Mouse (Mus musculus) midbrain, embryonic 15.5 days (tissue): Measurements from ENCODE around the gene Sh3gl1. TPM values are rescaled to one million over a fixed set of nuclear protein-coding genes. Genes with fewer than 3 reads are reported as not detected.
A peak's percentile ranks its signal among the peaks of the same experiment; 100 is the strongest.

Source experiments
- ATAC-seq: fragments of 200-750 bp; cut with Nextera tagmentation; replicated peaks from 2 replicates; pipeline ENCODE4 v1.8.0; 2017; ENCODE audit warnings: moderate TSS enrichment
- H3K27ac ChIP-seq: fragments of 300-500 bp; sonication (generic); 2 replicates; pipeline ENCODE4 v1.5.1; 2015; ENCODE audit warnings: mild to moderate bottlenecking, inconsistent platforms
- H3K27me3 ChIP-seq: fragments of 300-500 bp; sonication (generic); replicated peaks from 2 replicates; pipeline ENCODE4 v1.6.1; 2015; ENCODE audit warnings: inconsistent platforms
- H3K36me3 ChIP-seq: fragments of 300-500 bp; sonication (generic); replicated peaks from 2 replicates; pipeline ENCODE4 v1.6.1; 2015; ENCODE audit warnings: inconsistent platforms
- H3K4me1 ChIP-seq: fragments of 300-500 bp; sonication (generic); 2 replicates; pipeline ENCODE4 v1.6.1; 2015; ENCODE audit warnings: inconsistent platforms
- H3K4me2 ChIP-seq: fragments of 300-500 bp; sonication (generic); 2 replicates; pipeline ENCODE4 v1.6.1; 2015; ENCODE audit warnings: inconsistent platforms, mild to moderate bottlenecking, moderate library complexity
- H3K4me3 ChIP-seq: fragments of 300-500 bp; sonication (generic); 2 replicates; pipeline ENCODE4 v1.5.1; 2015; ENCODE audit warnings: mild to moderate bottlenecking, inconsistent platforms
- H3K9ac ChIP-seq: fragments of 300-500 bp; sonication (generic); 2 replicates; pipeline ENCODE4 v1.6.1; 2015; ENCODE audit warnings: mild to moderate bottlenecking, inconsistent platforms
- H3K9me3 ChIP-seq: fragments of 300-500 bp; sonication (generic); 2 replicates; pipeline ENCODE4 v1.6.1; 2016; ENCODE audit warnings: inconsistent platforms
- WGBS: fragments of 180-500 bp; shearing (Covaris S2); methylation state at CpG from one replicate; pipeline ENCODE4 v1.1.7; 2015; ENCODE audit warnings: mixed read lengths; 5-methylcytosine and 5-hydroxymethylcytosine counted together
- polyA plus RNA-seq: library from polyadenylated mRNA; unstranded; fragments of >200 nt; fragmentation: Nextera tagmentation; extraction: Ambion mirVana; gene quantifications from 2 replicates; pipeline ENCODE4 v1.2.1, GENCODE M21; 2015

Sh3gl1 gene
- polyA plus RNA-seq, 1 experiment from 2014 or later, result 117 TPM

DNA sequence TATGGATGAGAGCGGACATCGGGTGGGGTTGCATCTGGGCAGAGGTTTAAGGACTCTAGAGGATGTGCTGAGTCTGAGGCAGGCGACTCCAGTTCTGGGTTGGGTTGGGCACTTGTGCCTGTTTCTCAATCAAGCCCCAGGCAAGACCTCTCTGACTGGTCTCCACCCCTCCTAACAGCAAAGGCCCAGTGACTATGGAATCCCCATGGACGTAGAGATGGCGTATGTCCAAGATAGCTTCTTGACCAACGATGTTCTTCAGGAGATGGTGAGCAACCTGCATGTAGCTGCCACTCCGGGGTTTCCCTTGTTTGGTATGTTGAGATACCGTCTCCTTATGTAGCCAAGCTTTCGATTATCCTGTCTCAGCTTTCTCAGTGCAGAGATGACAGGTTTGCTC lies 21.1 kb downstream of the Sh3gl1 start:
- Histone ChIP-seq H3K27me3 (no peaks in the 10 kb centered on the region), H3K36me3 (peaks cover 52% of the 10 kb centered on the region), H3K9ac (no peak overlapping the region; the same call in 1 of the 2 replicates), H3K4me3 (no peak overlapping the region), H3K4me1 (peaks cover 21% of the 10 kb centered on the region), H3K9me3 (no peaks in the 10 kb centered on the region), H3K4me2 (no peak overlapping the region), H3K27ac (no peak overlapping the region)
- 95% methylated on average over 9 of the region's 9 CpGs for WGBS
- no peak for ATAC-seq

GRCm38 (mm10) chr17:56011441-56011840 lies 25.0 kb downstream of the Sh3gl1 start:
- peaks cover 37% of the 10 kb centered on the region for H3K36me3 ChIP-seq
- no peaks in the 10 kb centered on the region for H3K9me3 ChIP-seq
- peaks cover 33% of the 10 kb centered on the region for H3K4me1 ChIP-seq
- no peak for ATAC-seq
- no peaks in the 10 kb centered on the region for H3K27me3 ChIP-seq
- no peak overlapping the region for H3K27ac ChIP-seq
- 83% methylated on average over 7 of the region's 7 CpGs for WGBS
- H3K4me3 ChIP-seq, result no peak overlapping the region
- H3K4me2 ChIP-seq, result peak overlapping the region; percentile 96; the same call in 1 of the 2 replicates
- 0 out of 2 replicates have a peak overlapping the region, but pooled peaks have one; percentile 2 for H3K9ac ChIP-seq

DNA sequence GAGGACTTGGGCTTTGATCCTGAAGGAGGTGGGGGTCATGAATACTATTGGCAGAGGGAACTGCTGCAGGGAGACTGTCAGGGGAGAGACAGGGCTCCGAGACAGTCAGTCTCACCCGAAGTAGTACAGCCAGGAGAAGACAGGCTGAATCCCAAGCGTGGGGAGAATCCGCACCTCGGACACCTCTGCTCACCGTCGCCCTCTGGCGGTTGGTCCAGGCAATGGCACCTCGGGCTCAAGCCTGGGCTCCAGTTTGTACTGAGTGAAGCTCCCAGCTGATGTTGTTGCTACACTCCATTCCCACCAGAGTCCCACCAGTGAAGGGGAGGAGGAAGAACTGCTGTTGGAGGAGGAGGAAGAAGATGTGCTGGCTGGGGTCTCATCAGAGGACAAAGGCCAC lies 25.8 kb downstream of the Sh3gl1 start:
- Histone ChIP-seq H3K4me2 (peak overlapping the region; percentile 96), H3K27me3 (no peaks in the 10 kb centered on the region), H3K9ac (peak overlapping the region; percentile 84), H3K9me3 (no peaks in the 10 kb centered on the region), H3K4me3 (peak overlapping the region; percentile 71), H3K36me3 (peaks cover 29% of the 10 kb centered on the region), H3K4me1 (peaks cover 33% of the 10 kb centered on the region), H3K27ac (no peak overlapping the region)
- no peak for ATAC-seq
- 4% methylated on average over 9 of the region's 9 CpGs for WGBS

- H3K9ac ChIP-seq, result peak overlapping the region; percentile 84
- no peak for ATAC-seq
- WGBS, result 67% methylated on average over 14 of the region's 14 CpGs
- peak overlapping the region; percentile 96 for H3K4me2 ChIP-seq
- H3K4me3 ChIP-seq, result peak overlapping the region; percentile 71
- no peaks in the 10 kb centered on the region for H3K9me3 ChIP-seq
- peaks cover 33% of the 10 kb centered on the region for H3K4me1 ChIP-seq
- peak overlapping the region; percentile 97; the same call in 1 of the 2 replicates for H3K27ac ChIP-seq
- H3K27me3 ChIP-seq, result no peaks in the 10 kb centered on the region
- peaks cover 27% of the 10 kb centered on the region for H3K36me3 ChIP-seq
Measured at GRCm38 (mm10) chr17:56010255-56010654, 26.2 kb downstream of the Sh3gl1 start.

DNA sequence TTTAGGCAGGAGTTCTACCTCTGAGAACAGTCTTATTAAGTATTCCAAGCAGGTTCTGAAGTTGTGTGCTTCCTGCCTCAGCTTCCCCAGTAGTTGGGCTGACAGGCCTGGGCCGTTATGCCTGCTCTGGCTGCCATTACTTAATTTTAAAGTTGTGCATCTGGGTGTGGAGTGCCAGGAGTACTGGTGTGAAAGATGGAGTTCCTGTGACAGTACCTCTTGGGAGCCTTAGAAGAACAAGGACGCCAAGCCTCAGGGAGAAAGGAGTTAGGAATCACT lies 26.5 kb downstream of the Sh3gl1 start:
- Histone ChIP-seq H3K9me3 (no peaks in the 10 kb centered on the region), H3K4me1 (peaks cover 33% of the 10 kb centered on the region), H3K4me2 (peak overlapping the region; percentile 96), H3K4me3 (peak overlapping the region; percentile 71), H3K27ac (peak overlapping the region; percentile 97), H3K27me3 (no peaks in the 10 kb centered on the region), H3K9ac (peak overlapping the region; percentile 84), H3K36me3 (peaks cover 23% of the 10 kb centered on the region)
- WGBS, result 38% methylated on average over 2 of the region's 2 CpGs
- ATAC-seq, result no peak

DNA sequence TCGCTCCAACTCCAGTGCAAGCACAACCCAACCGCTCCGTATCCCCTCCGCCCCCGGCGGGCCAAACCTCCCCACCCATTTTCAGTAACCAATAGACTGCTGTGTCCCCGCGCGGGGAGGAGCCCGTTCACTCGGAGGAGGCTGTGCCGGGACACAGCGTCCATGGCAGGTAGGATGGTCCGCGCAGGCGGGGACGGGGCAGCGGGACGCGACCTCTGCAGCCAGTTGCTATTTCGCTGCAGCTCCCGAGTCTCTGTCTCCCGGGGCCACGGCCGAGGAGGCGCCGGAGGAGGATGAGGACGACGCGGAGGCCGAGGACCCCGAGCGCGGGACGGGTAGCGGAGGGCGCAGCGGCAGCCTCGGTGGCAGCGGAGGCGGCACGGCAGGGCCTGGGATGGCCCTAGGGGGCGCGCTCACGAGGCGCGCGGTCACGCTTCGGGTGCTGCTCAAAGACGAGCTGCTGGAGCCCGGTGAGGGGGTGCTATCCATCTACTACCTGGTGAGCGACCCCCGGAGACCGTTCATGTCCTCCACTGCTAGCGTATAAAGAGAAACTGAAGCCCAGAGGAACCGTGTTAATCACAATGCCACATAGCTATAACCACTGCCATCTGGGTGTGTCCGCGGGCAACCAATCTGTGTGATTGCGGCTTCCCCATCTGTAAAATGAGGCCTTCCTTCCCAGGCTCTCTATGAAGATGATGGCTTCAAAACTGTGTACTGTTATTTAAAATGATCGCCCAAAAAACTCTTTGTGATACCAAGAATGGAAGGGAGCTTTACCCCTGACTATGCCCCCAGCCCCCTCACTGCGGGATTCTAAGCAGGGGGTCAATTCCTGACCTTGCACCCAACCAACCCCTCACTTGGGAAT lies 27.1 kb downstream of the Sh3gl1 start:
- Histone ChIP-seq H3K27ac (peak overlapping the region; percentile 97), H3K27me3 (no peaks in the 10 kb centered on the region; the same call in 1 of the 2 replicates), H3K9me3 (no peaks in the 10 kb centered on the region), H3K36me3 (peaks cover 21% of the 10 kb centered on the region), H3K4me2 (peak overlapping the region; percentile 96), H3K4me1 (peaks cover 33% of the 10 kb centered on the region), H3K4me3 (peak overlapping the region; percentile 71), H3K9ac (peak overlapping the region; percentile 84)
- under 1% methylated on average over 62 of the region's 62 CpGs for WGBS
- peak; percentile 93 for ATAC-seq

DNA sequence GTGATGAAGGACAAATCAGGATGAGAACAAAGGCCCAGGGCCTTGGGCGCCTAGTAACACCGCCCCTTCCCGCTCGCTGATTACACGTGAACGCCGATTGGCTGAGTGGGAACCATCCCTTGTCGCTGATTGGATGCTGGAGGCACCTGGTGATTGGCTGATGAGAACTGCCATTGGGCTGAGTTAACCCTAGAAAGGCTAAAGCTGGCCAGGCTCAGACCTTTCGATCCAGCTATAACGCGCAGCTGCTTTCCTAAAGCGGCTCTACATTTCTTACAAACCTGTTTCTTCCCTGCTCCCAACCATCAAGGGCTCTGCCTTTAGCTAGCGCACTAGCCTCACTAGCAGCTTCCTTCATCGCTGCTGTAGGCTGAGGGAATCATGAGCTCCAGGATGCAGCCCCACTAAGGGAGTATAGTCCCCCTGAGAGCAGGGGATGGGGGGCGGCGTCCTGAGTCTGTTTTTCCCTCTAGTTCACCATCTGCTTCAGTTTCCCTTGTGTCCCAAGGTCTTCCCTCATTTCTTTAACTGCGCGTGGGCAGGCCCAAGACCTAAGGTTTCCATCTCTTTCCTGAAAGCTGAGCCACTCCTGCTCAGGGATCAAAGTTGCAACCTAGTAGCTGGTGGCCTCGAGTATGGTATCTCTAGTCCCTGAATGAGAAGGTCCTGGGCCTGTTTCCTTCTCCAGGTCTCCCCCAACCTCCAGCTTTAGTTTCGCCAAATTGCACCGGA lies 27.9 kb downstream of the Sh3gl1 start:
- peak overlapping the region; percentile 71 for H3K4me3 ChIP-seq
- peak overlapping the region; percentile 97 for H3K27ac ChIP-seq
- peak overlapping the region; percentile 96 for H3K4me2 ChIP-seq
- peaks cover 17% of the 10 kb centered on the region for H3K36me3 ChIP-seq
- no peaks in the 10 kb centered on the region; the same call in 1 of the 2 replicates for H3K27me3 ChIP-seq
- peaks cover 33% of the 10 kb centered on the region for H3K4me1 ChIP-seq
- under 1% methylated on average over 21 of the region's 21 CpGs for WGBS
- ATAC-seq, result peak; percentile 95
- H3K9me3 ChIP-seq, result no peaks in the 10 kb centered on the region
- H3K9ac ChIP-seq, result peak overlapping the region; percentile 84

DNA sequence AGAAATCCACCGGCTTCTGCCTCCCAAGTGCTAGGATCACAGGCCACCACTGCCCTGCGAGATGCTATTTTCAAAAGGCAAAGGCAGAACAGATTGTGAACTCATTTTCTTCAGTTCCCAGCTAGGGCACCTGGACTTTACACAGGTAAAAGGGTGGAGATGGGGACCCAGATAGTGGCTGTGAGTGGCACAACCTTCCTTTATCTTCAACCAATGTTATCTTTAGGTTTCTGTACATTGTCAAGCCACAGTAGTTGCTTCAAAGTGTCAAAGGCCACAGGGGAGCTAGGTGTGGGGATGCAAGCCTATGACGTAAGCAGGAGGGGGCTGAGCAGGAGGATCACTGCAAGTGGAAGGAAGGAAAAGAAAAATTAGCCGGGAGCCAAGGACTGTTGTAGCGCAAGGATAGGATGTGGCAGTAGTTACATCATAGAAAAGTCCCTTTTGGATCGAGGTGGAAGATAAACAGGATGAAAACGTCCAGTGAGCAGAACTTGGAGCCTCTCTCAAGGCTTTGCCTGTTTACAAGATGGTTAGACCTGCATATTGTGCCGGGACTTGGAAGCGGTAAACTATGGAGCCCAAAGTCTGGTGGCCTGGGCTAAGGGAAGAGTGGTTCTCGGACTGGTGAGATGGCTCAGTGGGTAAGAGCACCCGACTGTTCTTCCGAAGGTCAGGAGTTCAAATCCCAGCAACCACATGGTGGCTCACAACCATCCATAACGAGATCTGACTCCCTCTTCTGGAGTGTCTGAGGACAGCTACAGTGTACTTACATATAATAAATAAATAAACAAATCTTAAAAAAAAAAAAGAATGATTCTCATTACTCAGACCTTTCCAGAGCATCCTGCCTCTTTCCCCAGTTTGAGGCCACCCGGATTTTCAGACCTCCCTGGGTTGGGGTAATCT lies 28.7 kb downstream of the Sh3gl1 start:
- Histone ChIP-seq H3K9ac (peak overlapping the region; percentile 84), H3K36me3 (peaks cover 11% of the 10 kb centered on the region), H3K27me3 (no peaks in the 10 kb centered on the region; the same call in 1 of the 2 replicates), H3K4me2 (peak overlapping the region; percentile 96), H3K4me1 (peaks cover 33% of the 10 kb centered on the region), H3K4me3 (peak overlapping the region; percentile 71), H3K9me3 (no peaks in the 10 kb centered on the region), H3K27ac (peak overlapping the region; percentile 97)
- 34% methylated on average over 14 of the region's 14 CpGs for WGBS
- ATAC-seq, result peak; percentile 1

DNA sequence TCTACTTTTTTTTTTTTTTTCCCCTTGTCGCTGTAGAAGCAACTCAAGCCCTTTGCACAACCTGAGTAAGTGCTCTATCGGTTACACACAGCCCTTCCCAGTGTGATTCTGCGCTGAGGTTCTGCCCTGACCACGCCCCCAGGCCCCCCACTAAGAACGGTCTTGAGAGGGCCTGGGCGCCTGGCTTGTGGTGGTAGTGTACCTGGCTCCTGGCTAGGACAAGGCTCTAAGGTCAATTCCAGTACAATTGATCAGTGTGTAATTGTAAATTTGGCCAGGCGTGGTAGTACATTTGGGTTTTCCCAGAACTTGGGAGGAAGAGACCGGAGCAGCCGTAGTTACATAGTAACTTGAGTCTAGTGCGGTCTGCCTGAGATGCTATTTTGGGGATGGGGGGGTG lies 29.5 kb downstream of the Sh3gl1 start:
- WGBS, result 57% methylated on average over 10 of the region's 10 CpGs
- Histone ChIP-seq H3K9me3 (no peaks in the 10 kb centered on the region), H3K36me3 (peaks cover 4% of the 10 kb centered on the region; the same call in 1 of the 2 replicates)

DNA sequence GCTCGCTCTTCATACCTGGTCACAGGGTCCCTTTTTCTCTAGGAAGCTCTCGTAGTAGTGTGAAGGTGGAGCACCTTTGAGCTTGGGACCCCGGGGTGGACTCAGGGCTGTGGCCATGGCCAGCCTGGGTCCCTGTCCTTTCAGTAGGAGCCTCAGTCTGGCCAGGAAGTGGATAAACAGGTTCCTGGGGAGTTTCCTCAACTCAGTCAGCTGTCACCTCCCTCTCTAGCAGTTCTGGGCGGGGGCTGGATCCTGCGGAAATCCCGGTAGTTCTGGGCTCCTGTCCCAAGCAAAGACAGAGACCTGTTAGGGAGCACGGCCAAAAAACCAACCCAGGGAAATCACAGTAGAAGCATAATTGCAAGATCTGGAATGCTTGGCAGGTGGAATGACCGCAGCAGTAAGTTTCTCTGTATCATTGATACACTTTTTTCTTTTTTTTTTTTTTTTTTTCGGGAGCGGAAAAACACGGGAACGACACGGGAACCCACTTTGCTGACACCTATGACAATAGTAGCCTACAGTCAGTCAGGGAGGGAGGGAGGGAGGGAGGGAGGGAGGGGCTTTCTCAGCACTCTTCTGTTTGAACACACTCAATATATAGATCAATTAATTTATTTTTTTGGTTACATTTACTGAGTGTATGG lies 30.9 kb downstream of the Sh3gl1 start, which contains the start of the genes Stap2 and Mpnd:
Gene Stap2 (minus strand): TSS at position 170 of the 647 bp plus-strand sequence.
Gene Mpnd (plus strand): TSS at position 297 of the 647 bp plus-strand sequence.
- 53% methylated on average over 12 of the region's 13 CpGs for WGBS
- Histone ChIP-seq H3K27ac (no peak within 1 kb of the TSS), H3K36me3 (no peaks in the 10 kb centered on the region), H3K9me3 (no peaks in the 10 kb centered on the region), H3K4me3 (no peak within 1 kb of the TSS), H3K9ac (no peak within 1 kb of the TSS), H3K4me2 (no peak within 1 kb of the TSS), H3K27me3 (peaks cover 8% of the 10 kb centered on the region; the same call in 1 of the 2 replicates), H3K4me1 (peaks cover 14% of the 10 kb centered on the region)
- ATAC-seq, result no peak

More for the DNA sequence above, 29.5 kb downstream of the Sh3gl1 start:
- no peak overlapping the region for H3K9ac ChIP-seq
- ATAC-seq, result no peak
- no peak overlapping the region for H3K27ac ChIP-seq
- H3K4me1 ChIP-seq, result peaks cover 29% of the 10 kb centered on the region
- H3K4me2 ChIP-seq, result no peak overlapping the region
- no peak overlapping the region for H3K4me3 ChIP-seq
- H3K27me3 ChIP-seq, result no peaks in the 10 kb centered on the region; the same call in 1 of the 2 replicates

- Histone ChIP-seq H3K9me3 (no peaks in the 10 kb centered on the region), H3K9ac (no peak overlapping the region), H3K4me1 (peaks cover 5% of the 10 kb centered on the region), H3K4me2 (no peak overlapping the region), H3K36me3 (no peaks in the 10 kb centered on the region), H3K27ac (no peak overlapping the region), H3K27me3 (peaks cover 14% of the 10 kb centered on the region; the same call in 1 of the 2 replicates), H3K4me3 (no peak overlapping the region)
- ATAC-seq, result no peak
- WGBS, result 85% methylated on average over 3 of the region's 3 CpGs
Measured at GRCm38 (mm10) chr17:56003000-56003399, 33.4 kb downstream of the Sh3gl1 start.
